Mouse (Mus musculus): ENCODE results near the gene Shb.

DNA sequence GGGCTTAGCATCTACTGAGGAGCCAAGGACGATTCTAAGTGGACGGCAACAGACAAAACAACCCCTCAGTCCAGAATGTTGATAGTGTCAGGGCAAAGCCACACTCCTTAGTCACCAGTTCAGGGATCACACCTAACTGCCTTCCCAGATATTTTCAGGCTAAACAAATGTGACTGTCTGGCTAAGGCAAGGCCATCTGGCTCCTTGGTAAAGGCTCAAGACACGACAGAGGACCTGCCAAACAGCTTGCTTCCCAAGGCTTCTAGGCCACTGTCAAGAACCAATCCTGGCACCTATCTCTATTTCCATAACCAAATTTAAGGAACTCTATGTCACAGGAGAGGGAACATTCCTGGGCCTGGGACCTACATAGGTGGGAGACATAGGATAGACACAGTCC, 101.0 kb downstream of the Shb start:
- TF ChIP-seq CTCF (IDR thresholded peaks at IDR 0.05; ENCODE audit: insufficient read depth, low read length) (no peak), POLR2A (IDR thresholded peaks at IDR 0.05; ENCODE audit: borderline replicate concordance, extremely low read depth, low read depth, low read length) (no peak)

All from lung, adult 2 months (tissue).